Comparison of ENCODE assay signal across 18 mouse cellular contexts in the genomic region with DNA sequence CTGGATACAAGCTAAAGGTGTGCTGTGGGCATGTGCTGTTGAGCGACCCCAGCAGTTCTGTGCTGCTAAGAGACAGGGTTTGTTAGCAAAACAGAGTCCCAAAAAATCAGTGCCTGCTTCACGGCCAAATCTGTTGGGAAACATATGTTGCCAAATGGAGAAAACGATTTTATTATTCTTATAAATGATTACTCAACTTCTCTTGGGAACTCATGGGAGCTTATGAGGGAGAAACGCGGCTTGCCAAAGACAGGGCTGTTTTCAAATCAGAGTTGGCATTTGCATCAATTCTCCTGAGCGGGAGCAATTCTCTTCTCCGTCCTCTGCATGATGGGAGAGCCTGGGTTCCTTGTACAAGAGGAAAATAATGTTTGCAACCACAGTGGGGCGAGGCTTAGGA. TPM values are rescaled to one million over a fixed set of nuclear protein-coding genes. Genes with fewer than 3 reads are reported as not detected.
A peak's percentile ranks its signal among the peaks of the same experiment; 100 is the strongest.
DNase-seq lines count a peak whose midpoint lies in the region; TF ChIP-seq lines count a peak whose summit lies in the region.
"Had no signal": no experiment of that assay in that cellular context is flagged by ENCODE, and none has a peak within 500 bp of the region (broad histone marks: within the 10 kb centered on the region; RNA-seq: fewer than 3 reads in every experiment).

No protein-coding gene starts in this region.

- no peaks in the 10 kb centered on the region for H3K4me1 ChIP-seq in lung, adult 2 months (ENCODE audit: control insufficient read depth, insufficient read depth, low read length)
- H3K4me1 ChIP-seq: intestine, embryonic 15.5 days; limb, embryonic 10.5 days; megakaryocyte, embryonic 14.5 days; neural tube, embryonic 13.5 days had no signal

- peak; percentile 16 for DNase-seq in gastrocnemius, postnatal 25 days
- no peak for DNase-seq in gastrocnemius, postnatal 10 days
- peak; percentile 8 for DNase-seq in lung, postnatal 25 days (ENCODE audit: low spot score)
- no peak for DNase-seq in lung, adult 2 months
- DNase-seq in layer of hippocampus, adult 18-20 months (ENCODE audit: low spot score in 2 of 2): peak; percentile 33 to 67
- DNase-seq in telencephalon, adult 2 months (ENCODE audit: low read depth, low spot score): peak; percentile 21
- no peak for DNase-seq in urinary bladder, postnatal 10 days (ENCODE audit: low spot score)
- DNase-seq: cerebellum, adult 9-10 months; kidney, postnatal 4 days; lung, embryonic 14.5 days; midbrain, embryonic 14.5 days; right cerebral cortex, adult 18-20 months; thymus, postnatal 36 days had no signal

- TF ChIP-seq POLR2A in lung, adult 2 months (IDR thresholded peaks at IDR 0.05; ENCODE audit: borderline replicate concordance, extremely low read depth, low read depth, low read length): no peak

- TF ChIP-seq CTCF in lung, adult 2 months (IDR thresholded peaks at IDR 0.05; ENCODE audit: insufficient read depth, low read length): no peak

- no peak overlapping the region for H3K4me3 ChIP-seq in lung, adult 2 months (replicated peaks; ENCODE audit: extremely low read depth, low read depth, low read length)
- H3K4me3 ChIP-seq: intestine, embryonic 15.5 days; left cerebral cortex, adult 2 months; limb, embryonic 10.5 days; megakaryocyte, embryonic 14.5 days; neural tube, embryonic 13.5 days had no signal

- 63% methylated on average over 8 of the region's 8 CpGs for WGBS in lung, adult 2 months

RNA-seq across cellular contexts. Expression of a gene that starts 27.0 kb away (rescaled TPM):
- 10 to 100 TPM; 12.1 to 12.9 TPM for total RNA-seq in gastrocnemius, postnatal 25 days (2021)
- total RNA-seq in gastrocnemius, postnatal 10 days (2021): 10 to 100 TPM; 11.9 TPM
- polyA plus RNA-seq in lung, adult 2 months (2012; rRNA removed): 4.7 and 6.3 TPM in 2 replicates
- total RNA-seq in layer of hippocampus, adult 18-20 months (2021): 1 to 10 TPM; 1.4 to 1.6 TPM

Comparison
In these comparisons a context has a peak if more than half of its experiments do, and no peak if none do; other contexts are left out.
1. DNase-seq: peak in gastrocnemius, postnatal 25 days (single experiment), lung, postnatal 25 days (single experiment), layer of hippocampus, adult 18-20 months (2 of 2) and telencephalon, adult 2 months (single experiment); none in gastrocnemius, postnatal 10 days (single experiment), lung, adult 2 months (single experiment) and urinary bladder, postnatal 10 days (single experiment).
2. RNA of a gene that starts 27.0 kb away (total RNA-seq): 12.1 to 12.9 TPM in gastrocnemius, postnatal 25 days and 11.9 TPM in gastrocnemius, postnatal 10 days; 1.4 to 1.6 TPM in layer of hippocampus, adult 18-20 months; every median in the first group is over 4 times any median in the second.